Mouse (Mus musculus): Measurements from ENCODE around the gene Snhg11. TPM values are rescaled to one million over a fixed set of nuclear protein-coding genes. Genes with fewer than 3 reads are reported as not detected.
A peak's percentile ranks its signal among the peaks of the same experiment; 100 is the strongest.

The Snhg11 gene
- total RNA-seq, 2 experiments from 2014 or later: 540 to 648 TPM

GRCm38 (mm10) chr2:158410022-158411014 is 34.9 kb downstream of the Snhg11 start:
- peak; percentile 20 to 21 for DNase-seq (ENCODE audit: low spot score in 2 of 2)
- intact Hi-C loops (cut with DNase I): no loop called here

DNA sequence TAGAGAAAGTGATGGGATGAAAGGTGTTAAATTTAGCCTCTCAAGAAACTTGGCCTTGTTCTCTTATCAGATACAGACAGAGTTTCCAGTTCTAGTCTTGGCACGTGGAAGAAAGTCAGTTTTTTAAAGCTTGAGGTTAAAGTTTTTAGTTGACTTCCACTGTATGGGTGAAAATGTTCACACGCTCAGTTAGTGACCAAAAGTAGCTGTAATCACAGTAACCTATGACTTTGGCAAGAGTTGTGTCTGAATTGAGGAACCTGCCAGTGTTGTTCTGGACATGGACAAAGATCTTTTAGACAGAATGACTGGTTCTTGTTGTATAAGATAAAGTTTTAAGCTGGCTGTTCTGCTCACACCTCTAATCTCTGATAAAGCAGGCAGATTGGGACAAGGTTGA is 37.8 kb downstream of the Snhg11 start:
- intact Hi-C loops (cut with DNase I): no loop called here
- no peak for DNase-seq (ENCODE audit: low spot score in 2 of 2)

- peak in 1 of 2 experiments; percentile 28 for DNase-seq (ENCODE audit: low spot score in 2 of 2)
- intact Hi-C loops (cut with DNase I): no loop called here
Observed at GRCm38 (mm10) chr2:158415826-158416225, 40.4 kb downstream of the Snhg11 start.

- DNase-seq (ENCODE audit: low spot score in 2 of 2): no peak
Observed at GRCm38 (mm10) chr2:158418663-158419062, 43.2 kb downstream of the Snhg11 start.

More at GRCm38 (mm10) chr2:158418663-158419062, 43.2 kb downstream of the Snhg11 start:
- intact Hi-C loops (cut with DNase I): no loop called here

Other genes with a start within 250 kb of the Snhg11 start
- gene Tgm2, start 229.2 kb upstream of the Snhg11 start, total RNA-seq (2021): 1 to 10 TPM; 7.4 to 9.8 TPM
- gene D630003M21Rik, start 146.4 kb upstream of the Snhg11 start, total RNA-seq (2021): 1 to 10 TPM; 2.9 to 4.0 TPM
- gene Bpi, start 117.5 kb upstream of the Snhg11 start, total RNA-seq (2021): not detected
- gene Lbp, start 69.1 kb upstream of the Snhg11 start, total RNA-seq (2021): 1 to 10 TPM; 1.6 to 2.7 TPM
- gene Ralgapb, start 34.2 kb downstream of the Snhg11 start, total RNA-seq (2021): 100 to 1,000 TPM; 103 to 106 TPM
- gene Adig, start 127.0 kb downstream of the Snhg11 start, total RNA-seq (2021): not detected
- gene Arhgap40, start 137.2 kb downstream of the Snhg11 start, total RNA-seq (2021): under 1 TPM in 1 of 2 experiments, not detected in 1; 0.37 TPM
- gene Slc32a1, start 235.1 kb downstream of the Snhg11 start, total RNA-seq (2021): 100 to 1,000 TPM in 1 of 2 experiments, 10 to 100 TPM in 1; 81.8 to 112 TPM
- 1 to 10 TPM; 7.3 to 9.6 TPM for gene Actr5, start 249.2 kb downstream of the Snhg11 start, total RNA-seq (2021)